Mouse (Mus musculus): ENCODE measurements around the gene Gm29094. TPM values are rescaled to one million over a fixed set of nuclear protein-coding genes. Genes with fewer than 3 reads are reported as not detected.
"Not testable (repeated sequence)": the region's sequence is repeated elsewhere in the genome, so short reads cannot be mapped to it uniquely, and the experiment has no call there.

Gene Gm29094
- total RNA-seq (2017): 0.98 TPM in 1 of 2 replicates, not detected in the other

DNA sequence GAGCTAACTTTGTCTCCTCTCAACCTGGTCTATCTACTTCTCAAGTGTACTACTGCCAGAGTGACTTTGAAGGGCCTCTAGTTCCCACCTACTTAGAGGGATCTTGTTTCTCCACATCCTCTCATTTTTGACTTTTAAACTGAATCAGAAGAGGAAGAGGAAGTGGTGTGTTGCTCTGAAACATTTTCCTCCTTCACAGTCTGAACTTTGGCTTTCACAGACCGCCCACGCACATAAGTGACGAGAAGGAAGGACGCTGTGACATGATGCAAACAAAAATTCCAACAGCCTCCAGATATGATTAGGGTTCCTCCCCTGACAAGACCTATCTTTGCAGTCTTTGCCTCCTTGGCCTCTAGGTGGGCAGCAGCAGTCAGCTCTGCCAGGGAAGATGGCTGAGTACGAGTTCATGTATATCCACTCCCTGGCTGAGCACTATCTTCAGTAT, at the start of gene Gm29094, which contains the start of gene Bcl2a1b:
TSS of gene Gm29094 (plus strand) at position 411 of the 448 bp plus-strand sequence.
TSS of gene Bcl2a1b (plus strand) at position 241 of the 448 bp plus-strand sequence.
- peak; percentile 80 for ATAC-seq (ENCODE audit: extremely low read depth, insufficient number of reproducible peaks, low FRiP score, poor library complexity, severe bottlenecking)

- not testable (repeated sequence) for ATAC-seq (ENCODE audit: extremely low read depth, insufficient number of reproducible peaks, low FRiP score, poor library complexity, severe bottlenecking)
Measured at GRCm38 (mm10) chr9:89172539-89172938, 26.6 kb upstream of the Gm29094 start.

DNA sequence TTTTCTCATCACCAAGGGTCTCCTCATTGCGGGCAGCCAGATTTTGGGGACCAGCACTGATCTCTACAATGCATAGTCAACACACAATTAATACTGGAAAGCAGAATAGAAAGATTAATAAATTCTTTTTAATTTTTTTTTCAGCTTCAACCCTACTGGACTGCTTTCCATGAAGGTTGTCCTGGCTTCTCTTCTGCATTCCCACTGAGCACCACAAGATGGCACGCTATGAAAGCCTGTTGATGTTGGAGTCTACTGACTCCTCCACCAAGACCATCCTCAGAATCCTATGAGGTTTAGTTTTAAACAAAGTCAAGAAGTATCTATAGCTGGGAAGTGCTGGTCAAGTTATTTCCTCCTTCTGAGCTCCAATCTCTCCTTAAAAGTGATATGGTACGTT, 20.3 kb upstream of the Gm29094 start:
- ATAC-seq (ENCODE audit: extremely low read depth, insufficient number of reproducible peaks, low FRiP score, poor library complexity, severe bottlenecking): peak; percentile 90

- ATAC-seq (ENCODE audit: extremely low read depth, insufficient number of reproducible peaks, low FRiP score, poor library complexity, severe bottlenecking): not testable (repeated sequence)
Measured at GRCm38 (mm10) chr9:89179469-89179868, 19.7 kb upstream of the Gm29094 start.

GRCm38 (mm10) chr9:89187006-89187405, 12.2 kb upstream of the Gm29094 start:
- not testable (repeated sequence) for ATAC-seq (ENCODE audit: extremely low read depth, insufficient number of reproducible peaks, low FRiP score, poor library complexity, severe bottlenecking)

GRCm38 (mm10) chr9:89195483-89195882, 3.7 kb upstream of the Gm29094 start:
- ATAC-seq (ENCODE audit: extremely low read depth, insufficient number of reproducible peaks, low FRiP score, poor library complexity, severe bottlenecking): peak; percentile 66

DNA sequence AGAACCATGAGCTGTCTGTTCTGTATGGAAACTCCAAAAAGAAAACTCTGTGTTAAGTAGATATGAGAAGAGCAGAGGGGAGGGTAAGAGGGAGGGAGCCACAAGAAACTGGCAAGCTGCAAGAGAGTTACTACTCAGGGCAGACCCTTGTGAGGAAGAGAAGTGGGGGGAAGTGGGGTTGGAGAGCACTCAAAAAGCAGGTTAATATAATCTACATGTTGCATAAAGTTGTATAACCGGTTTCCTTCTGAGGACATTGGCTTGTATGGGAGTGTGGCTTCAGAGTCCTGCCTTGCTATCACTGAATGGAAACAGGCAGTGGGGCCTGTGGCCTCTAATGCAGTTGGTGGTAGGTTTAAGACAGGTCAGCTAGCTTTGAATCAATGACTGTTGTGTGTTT, 1.7 kb upstream of the Gm29094 start:
- ATAC-seq (ENCODE audit: extremely low read depth, insufficient number of reproducible peaks, low FRiP score, poor library complexity, severe bottlenecking): not testable (repeated sequence)

DNA sequence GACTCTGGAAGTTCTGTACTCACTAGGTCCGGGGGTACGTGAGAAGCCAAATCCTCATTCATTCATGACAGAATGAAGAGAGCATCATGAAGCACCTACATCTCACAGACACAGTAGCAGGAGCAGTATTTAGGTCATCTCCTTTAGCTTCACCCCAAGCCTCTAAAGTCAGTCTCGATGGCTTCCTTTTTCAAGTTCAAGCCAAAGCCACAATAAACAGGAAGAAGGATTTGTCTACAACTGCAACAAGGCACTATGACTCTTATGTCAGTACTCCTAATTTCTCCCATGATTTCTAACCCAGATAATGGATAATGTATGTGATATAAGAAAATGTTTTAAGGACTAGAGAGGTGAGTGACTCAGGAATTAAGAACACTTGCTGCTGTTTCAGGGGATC, 830 bp upstream of the Gm29094 start:
- ATAC-seq (ENCODE audit: extremely low read depth, insufficient number of reproducible peaks, low FRiP score, poor library complexity, severe bottlenecking): peak; percentile 33

GRCm38 (mm10) chr9:89202256-89202655, 3.1 kb downstream of the Gm29094 start:
- peak; percentile 17; the same call in 1 of the 2 replicates for ATAC-seq (ENCODE audit: extremely low read depth, insufficient number of reproducible peaks, low FRiP score, poor library complexity, severe bottlenecking)

GRCm38 (mm10) chr9:89208939-89209338, 9.8 kb downstream of the Gm29094 start:
- ATAC-seq (ENCODE audit: extremely low read depth, insufficient number of reproducible peaks, low FRiP score, poor library complexity, severe bottlenecking): not testable (repeated sequence)

GRCm38 (mm10) chr9:89210353-89211064, 11.3 kb downstream of the Gm29094 start, which contains the start of gene Mthfs:
TSS of gene Mthfs (plus strand) at chr9:89210676.
- peak; percentile 47 for ATAC-seq (ENCODE audit: extremely low read depth, insufficient number of reproducible peaks, low FRiP score, poor library complexity, severe bottlenecking)

DNA sequence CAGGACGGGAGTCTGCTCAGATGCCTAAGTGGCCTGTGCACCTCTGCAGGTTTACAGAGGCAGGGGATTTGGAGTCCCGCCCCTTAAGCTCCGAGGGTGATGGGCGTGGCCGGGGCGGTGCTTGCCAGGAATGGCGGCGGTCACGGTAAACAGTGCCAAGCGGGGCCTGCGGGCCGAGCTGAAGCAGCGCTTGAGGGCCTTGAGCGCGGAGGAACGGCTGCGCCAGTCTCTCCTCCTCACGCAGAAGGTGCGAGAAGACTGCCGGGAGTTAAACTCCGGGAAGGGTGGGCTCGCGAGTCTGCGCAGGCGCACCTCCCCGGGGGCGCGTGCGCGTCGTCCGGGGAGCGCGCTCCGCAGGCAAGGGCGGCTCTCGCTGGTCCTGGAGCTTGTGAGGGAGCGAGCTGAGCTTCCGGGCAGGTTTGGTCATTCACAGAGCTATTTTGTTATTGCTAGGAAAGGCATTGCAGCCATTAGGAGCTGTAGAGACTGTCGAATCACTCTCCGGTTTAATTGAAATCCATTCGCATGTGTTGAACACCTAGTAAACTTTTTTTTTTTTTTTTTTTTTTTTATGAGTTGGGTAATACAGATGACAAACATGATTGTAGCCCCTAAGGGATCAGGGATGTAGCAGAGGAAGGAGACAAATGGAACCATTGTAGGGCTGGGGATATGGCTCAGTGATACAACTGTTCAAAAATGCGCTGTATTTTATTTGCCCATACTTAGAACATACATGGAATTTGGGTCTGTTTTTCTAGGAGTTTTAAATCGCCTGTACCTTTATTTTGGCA, 12.1 kb downstream of the Gm29094 start:
- peak; percentile 88 for ATAC-seq (ENCODE audit: extremely low read depth, insufficient number of reproducible peaks, low FRiP score, poor library complexity, severe bottlenecking)

GRCm38 (mm10) chr9:89212428-89212827, 13.2 kb downstream of the Gm29094 start:
- peak; percentile 76 for ATAC-seq (ENCODE audit: extremely low read depth, insufficient number of reproducible peaks, low FRiP score, poor library complexity, severe bottlenecking)

- not testable (repeated sequence) for ATAC-seq (ENCODE audit: extremely low read depth, insufficient number of reproducible peaks, low FRiP score, poor library complexity, severe bottlenecking)
Measured at GRCm38 (mm10) chr9:89218174-89218573, 19.0 kb downstream of the Gm29094 start.

GRCm38 (mm10) chr9:89219668-89220067, 20.5 kb downstream of the Gm29094 start:
- not testable (repeated sequence) for ATAC-seq (ENCODE audit: extremely low read depth, insufficient number of reproducible peaks, low FRiP score, poor library complexity, severe bottlenecking)

DNA sequence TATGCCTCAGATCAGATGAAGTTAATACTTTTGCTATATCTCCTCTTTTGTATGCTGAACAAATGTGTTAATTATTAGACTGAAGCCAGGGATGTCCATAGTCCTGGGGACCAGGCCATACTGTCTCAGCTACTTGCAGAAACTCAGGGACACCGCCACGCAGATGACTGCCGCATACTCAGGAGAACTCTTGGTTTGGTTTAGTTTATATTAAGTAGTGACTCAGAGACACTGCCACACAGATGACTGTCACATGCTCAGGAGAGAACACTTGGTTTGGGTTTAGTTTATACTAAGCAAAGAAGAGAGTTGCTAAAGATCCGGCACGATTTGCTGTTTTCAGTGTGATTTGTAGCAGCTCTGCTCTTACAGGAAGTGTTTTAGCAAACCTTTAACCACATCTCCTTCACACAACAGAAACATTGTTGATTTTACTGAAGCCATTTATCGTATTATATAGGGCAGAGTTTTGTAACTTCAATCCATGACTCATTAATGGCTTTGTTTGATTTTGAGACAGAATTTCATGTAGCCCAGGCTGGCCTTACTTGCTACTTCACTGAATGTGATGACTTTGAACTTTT, 21.6 kb downstream of the Gm29094 start:
- not testable (repeated sequence) for ATAC-seq (ENCODE audit: extremely low read depth, insufficient number of reproducible peaks, low FRiP score, poor library complexity, severe bottlenecking)

GRCm38 (mm10) chr9:89226071-89226470, 26.9 kb downstream of the Gm29094 start:
- no peak for ATAC-seq (ENCODE audit: extremely low read depth, insufficient number of reproducible peaks, low FRiP score, poor library complexity, severe bottlenecking)

DNA sequence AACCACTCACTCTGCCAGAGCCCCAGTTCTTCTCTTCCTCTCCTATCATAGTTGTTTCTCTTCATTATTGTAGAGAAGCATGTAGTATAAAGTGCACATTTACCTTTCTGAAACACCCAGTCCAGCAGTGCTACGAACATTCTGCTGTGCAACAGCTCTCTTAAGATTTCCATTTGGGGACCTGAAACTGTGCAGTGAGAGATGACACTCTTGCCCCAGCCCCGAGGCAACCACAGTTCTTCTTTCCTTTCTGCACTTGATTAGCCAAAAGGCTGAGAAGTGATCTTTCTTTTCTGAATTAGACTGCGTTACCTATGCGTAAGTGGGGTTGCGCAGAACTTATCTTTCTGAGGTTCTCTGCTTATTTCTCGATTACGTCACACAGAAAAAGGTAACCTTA, 28.9 kb downstream of the Gm29094 start:
- no peak for ATAC-seq (ENCODE audit: extremely low read depth, insufficient number of reproducible peaks, low FRiP score, poor library complexity, severe bottlenecking)

DNA sequence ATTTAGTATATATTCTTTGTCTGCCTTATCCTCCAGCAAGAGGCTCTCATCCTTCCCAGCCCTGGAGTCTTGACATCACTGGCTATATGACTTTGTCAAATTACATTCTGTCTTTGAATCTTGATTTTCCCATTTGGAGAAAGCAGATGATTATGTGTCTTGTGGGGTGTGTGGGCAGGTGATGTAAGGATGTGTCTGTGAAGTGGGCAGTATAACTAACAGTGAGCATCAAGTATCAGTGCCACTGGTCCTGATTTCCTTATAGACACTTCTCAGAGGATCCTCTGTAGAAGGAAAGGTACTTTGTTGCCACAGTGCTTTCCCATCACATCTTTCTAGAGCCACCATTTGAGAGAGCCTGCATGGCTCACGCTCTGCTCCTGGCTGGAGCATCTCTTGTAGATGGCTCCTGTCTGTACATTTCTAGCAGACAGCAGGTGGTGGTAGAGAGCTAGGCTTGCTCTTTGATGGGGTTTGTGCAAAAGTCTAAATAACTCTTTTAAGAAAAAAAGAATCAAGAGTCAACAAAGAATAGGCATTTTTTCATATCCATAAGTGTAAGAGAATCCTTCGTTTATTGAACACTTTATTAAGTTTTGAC, 31.8 kb downstream of the Gm29094 start:
- ATAC-seq (ENCODE audit: extremely low read depth, insufficient number of reproducible peaks, low FRiP score, poor library complexity, severe bottlenecking): peak; percentile 43; the same call in 1 of the 2 replicates
